Mouse (Mus musculus): ENCODE data around the gene Klk10. TPM values are rescaled to one million over a fixed set of nuclear protein-coding genes. Genes with fewer than 3 reads are reported as not detected.

The Klk10 gene
- total RNA-seq, 2 experiments from 2014 or later, result not detected

DNA sequence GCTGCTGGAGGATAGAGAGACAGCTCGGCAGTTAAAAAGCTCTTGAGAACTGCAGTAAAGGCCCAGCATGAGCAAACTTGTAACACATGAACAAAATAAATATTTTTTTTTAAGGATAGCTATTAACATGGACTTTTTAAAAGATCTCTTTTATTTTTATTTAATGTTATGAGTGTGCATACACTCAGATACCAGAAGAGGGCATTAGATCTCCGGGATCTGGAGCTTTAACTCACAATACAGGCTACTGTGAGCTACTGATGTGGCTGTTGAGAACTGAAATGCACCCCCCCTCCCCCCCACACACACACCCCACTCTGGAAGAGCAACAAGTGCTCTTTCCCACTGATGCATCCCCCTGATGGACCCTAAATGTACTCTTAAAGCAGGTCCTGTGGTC lies 8.5 kb downstream of the Klk10 start:
- ATAC-seq (replicated peaks; ENCODE audit: low FRiP score, poor library complexity, severe bottlenecking), result no peak

DNA sequence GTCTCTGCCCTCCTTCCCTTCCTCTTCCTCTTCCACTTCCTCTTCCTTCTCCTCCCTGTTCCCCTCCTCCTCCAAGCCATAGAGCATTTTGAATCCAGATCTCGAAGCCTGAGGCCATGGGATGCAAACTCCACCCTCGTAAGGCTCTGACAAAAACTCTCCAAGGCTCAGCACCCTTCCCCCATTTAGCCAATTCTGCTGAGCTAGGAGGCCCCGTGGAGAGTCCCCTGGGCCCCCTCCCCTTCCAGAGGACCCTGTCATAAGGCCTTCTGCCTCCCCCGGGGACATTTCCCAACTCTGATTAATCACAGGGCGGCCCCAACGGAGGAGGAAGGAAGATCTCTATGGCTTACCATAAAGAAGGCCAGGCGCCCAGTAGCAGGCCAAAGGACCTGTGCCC lies 10.8 kb downstream of the Klk10 start, which contains the start of gene Klk9:
Gene Klk9 (plus strand): TSS at position 301 of the 400 bp plus-strand sequence.
- ATAC-seq (replicated peaks; ENCODE audit: low FRiP score, poor library complexity, severe bottlenecking), result no peak

DNA sequence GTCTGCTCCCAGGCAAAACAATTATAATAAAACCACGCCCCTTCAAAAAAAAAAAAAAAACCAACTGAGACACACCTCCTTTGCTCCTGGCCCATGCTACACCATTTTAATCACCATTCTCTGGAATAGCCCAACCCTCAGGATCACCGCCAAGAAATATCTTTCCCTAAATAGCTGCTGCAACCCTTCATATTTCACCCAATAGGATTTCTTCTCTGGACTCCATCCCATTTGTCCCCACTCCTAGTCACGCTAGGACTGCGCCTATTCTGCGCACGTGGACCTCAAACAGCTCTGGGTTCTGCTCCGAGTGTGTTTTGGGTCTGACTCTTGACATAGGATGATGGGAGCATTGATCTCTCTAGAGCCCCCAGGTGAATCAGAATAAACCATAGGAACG lies 15.5 kb downstream of the Klk10 start:
- no peak for ATAC-seq (replicated peaks; ENCODE audit: low FRiP score, poor library complexity, severe bottlenecking)

- no peak for ATAC-seq (replicated peaks; ENCODE audit: low FRiP score, poor library complexity, severe bottlenecking)
Observed at GRCm38 (mm10) chr7:43797333-43797769, 16.5 kb downstream of the Klk10 start, which contains the start of gene Klk8. Klk8 (plus strand) TSS chr7:43797577.

GRCm38 (mm10) chr7:43797844-43798462 lies 17.1 kb downstream of the Klk10 start:
- no peak for ATAC-seq (replicated peaks; ENCODE audit: low FRiP score, poor library complexity, severe bottlenecking)

- no peak for ATAC-seq (replicated peaks; ENCODE audit: low FRiP score, poor library complexity, severe bottlenecking)
Observed at GRCm38 (mm10) chr7:43799876-43800275, 19.0 kb downstream of the Klk10 start.

DNA sequence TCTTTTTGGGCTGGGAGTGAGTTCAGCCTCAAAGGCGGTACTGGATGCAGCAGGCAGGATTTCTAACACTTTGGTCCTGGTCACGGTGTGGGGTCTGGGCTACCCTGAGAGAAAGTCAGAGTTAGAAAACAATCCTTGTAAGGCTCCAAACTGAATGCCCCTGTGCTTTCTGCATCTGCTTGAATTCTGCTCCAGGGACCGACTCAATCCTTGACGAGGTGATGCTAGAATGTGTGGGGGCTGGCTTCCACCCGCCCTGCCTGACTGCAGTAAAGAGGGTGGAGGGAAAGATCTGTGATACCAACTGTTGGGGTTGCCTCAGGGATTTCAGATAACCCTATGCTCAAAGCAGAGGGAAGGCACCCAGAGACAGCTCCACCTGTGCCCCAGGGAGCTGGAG lies 30.2 kb downstream of the Klk10 start, which contains the start of gene Klk7:
Gene Klk7 (plus strand): TSS at position 301 of the 400 bp plus-strand sequence.
- ATAC-seq (replicated peaks; ENCODE audit: low FRiP score, poor library complexity, severe bottlenecking), result no peak

DNA sequence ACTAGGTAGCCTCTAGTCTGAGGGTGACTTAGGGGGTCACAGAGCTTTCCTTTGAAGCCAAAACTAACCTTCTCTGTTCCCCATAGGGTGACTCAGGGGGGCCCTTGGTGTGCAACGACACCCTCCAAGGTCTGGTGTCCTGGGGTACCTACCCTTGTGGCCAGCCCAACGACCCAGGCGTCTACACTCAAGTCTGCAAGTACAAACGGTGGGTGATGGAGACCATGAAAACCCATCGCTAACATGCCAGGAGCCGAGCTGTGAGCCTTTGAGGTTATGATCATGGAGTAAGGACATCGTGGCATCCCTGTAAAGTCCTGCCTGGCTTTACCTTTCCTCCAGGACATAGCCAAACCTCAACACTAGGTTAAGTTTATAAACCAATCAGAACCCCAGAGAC lies 34.4 kb downstream of the Klk10 start:
- ATAC-seq (replicated peaks; ENCODE audit: low FRiP score, poor library complexity, severe bottlenecking), result no peak

- ATAC-seq (replicated peaks; ENCODE audit: low FRiP score, poor library complexity, severe bottlenecking), result no peak
Observed at GRCm38 (mm10) chr7:43816746-43817145, 35.9 kb downstream of the Klk10 start.

DNA sequence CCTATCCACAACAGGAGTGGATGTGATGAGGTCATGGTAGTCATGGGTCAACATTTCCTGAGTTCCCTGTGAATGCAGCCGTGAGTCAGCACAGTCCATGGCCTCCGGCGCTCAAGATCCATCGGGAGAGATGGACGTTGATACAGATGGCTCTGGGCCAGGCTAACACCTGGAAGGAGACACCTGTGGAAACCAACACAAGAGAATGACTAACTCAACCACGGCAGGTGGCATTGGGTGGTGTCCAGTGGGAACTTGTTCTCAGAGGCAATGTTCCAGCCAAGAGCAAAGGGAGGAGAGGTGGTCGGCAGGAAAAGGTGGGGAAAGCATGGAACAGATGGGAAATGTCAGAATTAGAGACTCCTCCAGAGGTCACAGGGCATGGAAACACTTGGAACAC lies 40.7 kb downstream of the Klk10 start:
- ATAC-seq (replicated peaks; ENCODE audit: low FRiP score, poor library complexity, severe bottlenecking), result no peak

- ATAC-seq (replicated peaks; ENCODE audit: low FRiP score, poor library complexity, severe bottlenecking), result no peak
Observed at GRCm38 (mm10) chr7:43824199-43824598, 43.4 kb downstream of the Klk10 start, which contains the start of gene Klk6. Klk6 (plus strand) TSS chr7:43824499.

- no peak for ATAC-seq (replicated peaks; ENCODE audit: low FRiP score, poor library complexity, severe bottlenecking)
Observed at GRCm38 (mm10) chr7:43826056-43826455, 45.2 kb downstream of the Klk10 start.

- no peak for ATAC-seq (replicated peaks; ENCODE audit: low FRiP score, poor library complexity, severe bottlenecking)
Observed at GRCm38 (mm10) chr7:43827706-43828105, 46.9 kb downstream of the Klk10 start.

DNA sequence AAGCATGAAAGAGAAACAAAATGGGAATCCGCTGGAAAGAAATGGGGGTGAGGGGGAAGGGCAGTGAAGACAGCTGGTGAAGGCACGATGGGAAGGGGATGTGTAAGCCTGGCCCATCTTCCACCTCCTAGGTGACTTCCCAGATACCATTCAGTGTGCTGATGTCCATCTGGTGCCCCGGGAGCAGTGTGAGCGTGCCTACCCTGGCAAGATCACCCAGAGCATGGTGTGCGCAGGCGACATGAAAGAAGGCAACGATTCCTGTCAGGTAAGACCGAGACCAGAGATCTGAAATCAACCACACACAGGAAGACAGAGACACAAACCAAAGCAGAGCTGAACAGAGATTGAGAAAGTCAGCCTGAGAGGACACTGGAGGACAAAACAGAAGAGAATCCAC lies 48.2 kb downstream of the Klk10 start:
- no peak for ATAC-seq (replicated peaks; ENCODE audit: low FRiP score, poor library complexity, severe bottlenecking)

Other genes starting within 250 kb of the Klk10 start
- gene Cd33, start 236.6 kb upstream of the Klk10 start, total RNA-seq (2015; ENCODE audit: low replicate concordance), result 11.9 and 18.9 TPM in 2 replicates
- gene Cd33, start 236.6 kb upstream of the Klk10 start, total RNA-seq (2017; ENCODE audit: low replicate concordance), result 2.8 and 5.1 TPM in 2 replicates
- not detected in 2 replicates for gene Zfp658, start 218.8 kb upstream of the Klk10 start, total RNA-seq (2015; ENCODE audit: low replicate concordance)
- gene Zfp658, start 218.8 kb upstream of the Klk10 start, total RNA-seq (2017; ENCODE audit: low replicate concordance), result 0.51 and 0.91 TPM in 2 replicates
- gene Zfp719, start 201.4 kb upstream of the Klk10 start, total RNA-seq (2015; ENCODE audit: low replicate concordance), result 0.84 and 2.9 TPM in 2 replicates
- 0.15 and 5.5 TPM in 2 replicates for gene Zfp719, start 201.4 kb upstream of the Klk10 start, total RNA-seq (2017; ENCODE audit: low replicate concordance)
- not detected in 2 replicates for gene Zfp819, start 173.9 kb upstream of the Klk10 start, total RNA-seq (2015; ENCODE audit: low replicate concordance)
- gene Zfp819, start 173.9 kb upstream of the Klk10 start, total RNA-seq (2017; ENCODE audit: low replicate concordance), result not detected in 2 replicates
- not detected in 2 replicates for gene Ceacam18, start 146.3 kb upstream of the Klk10 start, total RNA-seq (2015; ENCODE audit: low replicate concordance)
- gene Ceacam18, start 146.3 kb upstream of the Klk10 start, total RNA-seq (2017; ENCODE audit: low replicate concordance), result not detected in 2 replicates
- 5.8 and 7.1 TPM in 2 replicates for gene Siglece, start 120.9 kb upstream of the Klk10 start, total RNA-seq (2015; ENCODE audit: low replicate concordance)
- 3.9 and 8.8 TPM in 2 replicates for gene Siglece, start 120.9 kb upstream of the Klk10 start, total RNA-seq (2017; ENCODE audit: low replicate concordance)
- 2.1 and 3.2 TPM in 2 replicates for gene Ctu1, start 109.0 kb upstream of the Klk10 start, total RNA-seq (2015; ENCODE audit: low replicate concordance)
- gene Ctu1, start 109.0 kb upstream of the Klk10 start, total RNA-seq (2017; ENCODE audit: low replicate concordance), result 0.51 TPM in 1 of 2 replicates, not detected in the other
- gene Klk14, start 90.6 kb upstream of the Klk10 start, total RNA-seq (2015; ENCODE audit: low replicate concordance), result not detected in 2 replicates
- not detected in 2 replicates for gene Klk14, start 90.6 kb upstream of the Klk10 start, total RNA-seq (2017; ENCODE audit: low replicate concordance)
- gene Klk13, start 68.5 kb upstream of the Klk10 start, total RNA-seq (2015; ENCODE audit: low replicate concordance), result not detected in 2 replicates
- not detected in 2 replicates for gene Klk13, start 68.5 kb upstream of the Klk10 start, total RNA-seq (2017; ENCODE audit: low replicate concordance)
- not detected in 2 replicates for gene Klk12, start 12.1 kb upstream of the Klk10 start, total RNA-seq (2015; ENCODE audit: low replicate concordance)
- gene Klk12, start 12.1 kb upstream of the Klk10 start, total RNA-seq (2017; ENCODE audit: low replicate concordance), result not detected in 2 replicates
- not detected in 2 replicates for gene Klk11, start 6.4 kb upstream of the Klk10 start, total RNA-seq (2015; ENCODE audit: low replicate concordance)
- gene Klk11, start 6.4 kb upstream of the Klk10 start, total RNA-seq (2017; ENCODE audit: low replicate concordance), result not detected in 2 replicates
- gene Klk9, start 10.9 kb downstream of the Klk10 start, total RNA-seq (2015; ENCODE audit: low replicate concordance), result not detected in 2 replicates
- not detected in 2 replicates for gene Klk9, start 10.9 kb downstream of the Klk10 start, total RNA-seq (2017; ENCODE audit: low replicate concordance)
- gene Klk8, start 16.5 kb downstream of the Klk10 start, total RNA-seq (2015; ENCODE audit: low replicate concordance), result not detected in 2 replicates
- gene Klk8, start 16.5 kb downstream of the Klk10 start, total RNA-seq (2017; ENCODE audit: low replicate concordance), result not detected in 2 replicates
- gene Klk7, start 30.3 kb downstream of the Klk10 start, total RNA-seq (2015; ENCODE audit: low replicate concordance), result not detected in 2 replicates
- gene Klk7, start 30.3 kb downstream of the Klk10 start, total RNA-seq (2017; ENCODE audit: low replicate concordance), result not detected in 2 replicates
- gene Klk6, start 43.5 kb downstream of the Klk10 start, total RNA-seq (2015; ENCODE audit: low replicate concordance), result not detected in 2 replicates
- not detected in 2 replicates for gene Klk6, start 43.5 kb downstream of the Klk10 start, total RNA-seq (2017; ENCODE audit: low replicate concordance)
- gene Klk5, start 60.9 kb downstream of the Klk10 start, total RNA-seq (2015; ENCODE audit: low replicate concordance), result not detected in 2 replicates
- not detected in 2 replicates for gene Klk5, start 60.9 kb downstream of the Klk10 start, total RNA-seq (2017; ENCODE audit: low replicate concordance)
- not detected in 2 replicates for gene Klk4, start 100.1 kb downstream of the Klk10 start, total RNA-seq (2015; ENCODE audit: low replicate concordance)
- gene Klk4, start 100.1 kb downstream of the Klk10 start, total RNA-seq (2017; ENCODE audit: low replicate concordance), result not detected in 2 replicates
- not detected in 2 replicates for gene Klk15, start 152.7 kb downstream of the Klk10 start, total RNA-seq (2015; ENCODE audit: low replicate concordance)
- gene Klk15, start 152.7 kb downstream of the Klk10 start, total RNA-seq (2017; ENCODE audit: low replicate concordance), result not detected in 2 replicates
- not detected in 2 replicates for gene Klk1b8, start 169.6 kb downstream of the Klk10 start, total RNA-seq (2015; ENCODE audit: low replicate concordance)
- not detected in 2 replicates for gene Klk1b8, start 169.6 kb downstream of the Klk10 start, total RNA-seq (2017; ENCODE audit: low replicate concordance)
- not detected in 2 replicates for gene Klk1b1, start 185.7 kb downstream of the Klk10 start, total RNA-seq (2015; ENCODE audit: low replicate concordance)
- gene Klk1b1, start 185.7 kb downstream of the Klk10 start, total RNA-seq (2017; ENCODE audit: low replicate concordance), result not detected in 2 replicates
- gene Klk1b9, start 195.0 kb downstream of the Klk10 start, total RNA-seq (2015; ENCODE audit: low replicate concordance), result not detected in 2 replicates
- gene Klk1b9, start 195.0 kb downstream of the Klk10 start, total RNA-seq (2017; ENCODE audit: low replicate concordance), result not detected in 2 replicates
- gene Klk1b11, start 214.8 kb downstream of the Klk10 start, total RNA-seq (2015; ENCODE audit: low replicate concordance), result not detected in 2 replicates
- not detected in 2 replicates for gene Klk1b11, start 214.8 kb downstream of the Klk10 start, total RNA-seq (2017; ENCODE audit: low replicate concordance)
- not detected in 2 replicates for gene Klk1b26, start 231.1 kb downstream of the Klk10 start, total RNA-seq (2015; ENCODE audit: low replicate concordance)
- gene Klk1b26, start 231.1 kb downstream of the Klk10 start, total RNA-seq (2017; ENCODE audit: low replicate concordance), result not detected in 2 replicates